Mouse (Mus musculus) liver (tissue): Measurements from ENCODE around the gene Olfr447.

Source experiments
- DNase-seq: peaks from one replicate; pipeline ENCODE4 v3.0.0-alpha.2; 2020; ENCODE audit warnings: mixed read lengths

The Olfr447 gene

DNA sequence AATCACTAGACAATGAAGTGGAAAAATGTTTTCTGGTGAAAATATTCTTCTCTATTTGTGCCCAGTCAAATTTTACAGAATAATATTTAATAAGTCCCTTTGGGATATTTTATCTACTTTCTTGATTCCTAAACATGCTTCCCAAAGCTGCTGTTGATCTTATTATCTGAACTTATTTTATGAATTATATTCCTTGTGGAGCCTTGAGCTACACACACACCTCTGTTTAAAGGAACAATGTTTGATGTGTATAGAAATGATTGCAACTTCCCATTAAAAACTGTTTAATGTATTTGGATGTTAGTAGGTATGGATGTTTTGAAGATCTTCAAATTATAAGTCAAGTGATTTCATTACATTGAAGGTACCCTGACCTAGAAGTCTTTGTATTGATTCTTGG is at the start of gene Olfr447:
Olfr447 (plus strand) TSS at position 301 of the 400 bp plus-strand sequence.
- DNase-seq: no peak

DNA sequence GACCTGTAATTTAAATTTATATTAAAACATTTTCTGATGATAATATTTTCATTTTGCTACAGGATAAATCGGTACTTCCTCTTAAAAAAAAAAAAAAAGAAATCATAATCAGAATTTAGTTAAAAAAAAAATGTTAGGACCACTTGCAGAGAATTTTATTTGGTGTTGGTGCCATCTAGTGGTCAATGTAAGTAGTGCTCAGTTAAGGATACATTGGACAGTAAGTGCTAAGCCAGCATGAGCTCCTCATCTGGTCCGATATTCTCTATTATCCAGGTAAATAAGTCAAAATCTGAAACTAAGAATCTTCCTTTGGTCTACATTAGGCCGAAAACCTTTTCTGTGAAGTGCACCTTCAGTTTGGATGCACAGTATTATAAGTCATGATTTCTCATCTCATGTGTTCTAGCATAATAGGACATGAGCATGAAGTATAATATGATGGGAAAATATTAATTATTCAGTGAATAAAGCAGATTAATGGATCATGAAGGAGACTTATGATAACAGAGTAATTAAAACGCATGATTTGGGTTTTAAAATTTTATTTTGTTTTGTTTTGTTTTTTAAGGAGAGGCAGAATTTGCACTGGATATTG is 48.4 kb upstream of the Olfr447 start:
- no peak for DNase-seq

DNA sequence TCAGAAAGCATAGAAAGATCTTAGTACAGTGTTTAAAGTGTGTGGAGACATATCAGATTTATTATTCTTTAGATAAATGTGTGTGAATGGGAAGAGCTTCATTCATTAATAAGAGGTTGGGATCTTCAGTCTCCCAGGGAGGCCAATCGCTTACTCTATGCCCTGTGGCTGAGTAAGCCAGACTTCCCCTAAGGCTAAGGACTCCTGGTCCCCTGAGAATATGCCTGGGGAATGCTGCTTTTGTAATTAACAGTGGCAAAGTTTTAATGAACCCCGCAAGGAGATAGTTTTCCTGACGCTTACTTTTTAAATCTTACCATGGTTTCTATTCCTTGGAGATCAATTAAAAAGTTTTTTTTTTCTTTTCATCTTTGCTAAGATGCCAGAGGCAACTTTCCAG is 39.0 kb upstream of the Olfr447 start:
- no peak for DNase-seq

DNA sequence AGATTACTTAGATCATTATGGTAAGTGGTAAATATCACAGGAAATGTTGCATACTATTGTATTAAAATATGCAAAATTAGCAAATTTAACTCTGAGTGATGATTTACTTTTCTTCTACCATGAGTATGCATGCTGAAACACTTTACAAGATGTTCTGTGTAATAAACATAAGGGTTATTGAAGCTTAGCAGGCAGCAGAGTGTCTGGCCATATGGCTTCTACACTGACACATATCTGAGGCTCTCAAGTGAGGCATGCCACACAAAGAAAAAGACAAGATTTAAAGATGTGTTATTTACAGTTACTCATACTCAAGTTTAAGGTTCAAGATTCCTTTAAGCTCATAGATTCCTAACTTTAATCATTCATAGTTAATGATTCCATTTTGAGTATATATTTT is 32.4 kb upstream of the Olfr447 start:
- no peak for DNase-seq

DNA sequence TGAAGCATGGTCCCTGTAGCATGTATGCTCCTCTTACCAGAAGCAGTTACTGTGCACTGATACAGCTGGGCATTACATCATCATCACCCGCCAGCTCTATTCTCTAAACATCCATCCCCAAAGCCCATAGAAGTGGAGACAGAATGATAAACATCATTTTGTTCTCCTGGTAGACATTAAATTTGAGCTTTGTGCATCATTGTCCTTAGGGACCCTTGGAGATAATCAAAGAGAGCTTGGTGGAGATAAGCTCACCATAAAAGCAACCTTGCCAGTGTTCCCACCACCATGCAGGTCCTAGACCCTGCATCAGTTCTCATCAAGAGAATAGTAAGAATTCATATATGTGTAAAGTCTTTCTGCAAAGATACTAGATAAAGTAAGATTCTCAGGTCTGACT is 18.5 kb upstream of the Olfr447 start, which contains the start of gene Olfr448:
Olfr448 (plus strand) TSS at position 301 of the 400 bp plus-strand sequence.
- no peak for DNase-seq

DNA sequence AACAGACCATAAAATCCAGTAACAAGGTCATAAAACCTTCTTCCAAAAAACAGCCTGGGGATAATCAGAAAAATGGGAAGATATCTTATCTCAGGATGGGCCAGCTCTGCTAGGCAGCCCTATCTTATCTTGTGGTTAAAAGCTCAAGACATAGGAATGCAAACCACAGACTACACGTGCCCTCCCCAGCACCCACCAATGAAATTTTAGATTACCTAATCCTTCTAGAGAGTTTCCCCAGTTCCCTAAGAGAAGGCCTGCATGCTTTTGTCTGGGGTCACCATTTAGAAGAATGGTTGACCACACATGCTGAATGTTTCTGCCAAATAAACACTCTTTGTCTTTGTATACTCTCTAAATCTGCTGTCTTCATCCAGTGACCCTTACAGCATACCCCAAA is 8.3 kb upstream of the Olfr447 start:
- DNase-seq: no peak

DNA sequence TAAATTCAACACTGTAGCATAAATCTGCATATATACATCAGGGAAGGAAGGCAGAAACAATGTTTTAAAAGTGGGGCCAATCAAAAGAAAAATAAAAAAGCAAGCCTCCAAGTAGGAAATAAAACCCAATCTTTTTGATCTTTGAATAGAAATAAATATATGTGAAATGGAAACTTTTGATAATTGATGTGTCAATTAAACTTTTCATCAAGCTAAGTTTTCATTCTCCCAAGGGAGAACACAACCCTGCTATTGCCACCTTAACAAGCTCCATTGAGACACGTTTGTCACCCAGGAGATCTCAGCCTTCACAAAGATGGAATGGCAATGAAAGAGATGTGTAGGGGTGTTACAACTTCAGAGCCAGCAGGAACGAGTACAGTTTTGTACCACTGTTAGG is 12.4 kb downstream of the Olfr447 start, which contains the start of gene Olfr446:
Olfr446 (plus strand) TSS at position 301 of the 400 bp plus-strand sequence.
- DNase-seq: no peak

DNA sequence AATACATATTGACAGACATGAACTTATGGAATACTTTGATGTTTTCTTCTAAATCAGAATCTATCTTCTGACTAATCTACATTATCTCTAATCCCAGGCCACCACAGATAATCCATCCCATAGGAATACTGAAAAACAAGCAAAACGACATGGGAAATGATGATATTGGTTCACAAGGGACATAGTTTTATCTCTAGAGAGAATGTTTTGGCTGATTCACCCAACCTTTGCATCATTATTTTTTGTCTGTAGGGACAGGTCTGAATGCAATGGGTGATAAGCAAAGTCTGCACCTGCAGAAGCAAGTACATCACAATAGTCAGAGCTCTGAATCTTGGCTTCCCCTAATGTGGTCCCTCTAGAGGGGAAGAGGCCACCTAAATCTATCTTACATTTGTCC is 40.1 kb downstream of the Olfr447 start, which contains the start of gene Olfr444:
Olfr444 (plus strand) TSS at position 301 of the 400 bp plus-strand sequence.
- DNase-seq: no peak
